Mouse (Mus musculus): ENCODE measurements around the gene Prdm10. TPM values are rescaled to one million over a fixed set of nuclear protein-coding genes. Genes with fewer than 3 reads are reported as not detected.

Gene Prdm10
- polyA plus RNA-seq, 1 experiment, result 9.6 TPM

DNA sequence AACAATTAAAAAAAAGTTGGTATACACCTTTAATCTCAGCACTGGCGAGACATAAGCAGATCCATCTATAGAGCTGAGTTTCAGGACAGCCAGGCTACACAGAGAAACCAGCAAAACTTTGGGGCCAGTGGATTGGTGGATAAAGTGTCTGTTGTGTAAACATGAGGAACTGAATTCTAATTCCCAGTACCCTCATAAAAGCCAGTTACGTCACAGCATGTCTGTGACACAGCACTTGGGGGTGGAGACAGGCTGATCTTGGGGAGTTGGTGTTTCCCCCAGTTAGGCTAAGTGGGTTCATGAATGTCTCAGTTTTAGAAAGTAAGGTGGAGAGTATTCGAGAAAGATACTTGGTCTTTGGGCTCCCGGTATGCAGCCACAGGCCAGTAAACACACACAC lies 2.7 kb downstream of the Prdm10 start:
- 77% methylated on average over 4 of the region's 4 CpGs for WGBS
- no peak for TF ChIP-seq POLR2A (IDR thresholded peaks at IDR 0.05; ENCODE audit: borderline replicate concordance, control insufficient read depth, low read depth, low read length)
- Histone ChIP-seq H3K4me3 (replicated peaks; ENCODE audit: control insufficient read depth, low read depth, low read length) (no peak overlapping the region), H3K4me1 (ENCODE audit: control insufficient read depth, insufficient read depth, low read length) (no peaks in the 10 kb centered on the region), H3K27ac (ENCODE audit: control insufficient read depth, insufficient read depth, low read depth, low read length, poor library complexity) (no peak overlapping the region; the same call in 1 of the 2 replicates)

DNA sequence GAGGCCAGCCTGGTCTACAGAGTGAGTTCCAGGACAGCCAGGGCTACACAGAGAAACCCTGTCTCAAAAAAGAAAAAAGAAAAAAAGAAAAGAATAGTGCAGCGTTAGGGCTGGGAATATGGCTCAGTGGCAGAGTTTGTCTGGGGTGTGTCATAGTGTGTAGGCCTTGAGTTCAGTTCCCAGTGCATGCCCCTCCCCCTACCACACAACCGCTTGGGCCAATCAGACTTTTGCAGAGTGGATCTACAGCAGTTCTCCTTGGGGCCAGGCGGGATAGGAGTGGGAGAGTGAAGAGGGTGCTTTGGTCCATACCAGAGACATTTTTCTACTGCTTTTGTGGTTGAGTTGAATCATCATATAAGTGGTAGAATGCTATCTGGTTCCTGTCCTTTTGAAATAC lies 3.6 kb downstream of the Prdm10 start:
- 74% methylated on average over 3 of the region's 3 CpGs for WGBS
- no peak overlapping the region for H3K27ac ChIP-seq (ENCODE audit: control insufficient read depth, insufficient read depth, low read depth, low read length, poor library complexity)
- no peaks in the 10 kb centered on the region for H3K4me1 ChIP-seq (ENCODE audit: control insufficient read depth, insufficient read depth, low read length)
- no peak for TF ChIP-seq CTCF (IDR thresholded peaks at IDR 0.05; ENCODE audit: control insufficient read depth, insufficient read depth, low read length)
- TF ChIP-seq POLR2A (IDR thresholded peaks at IDR 0.05; ENCODE audit: borderline replicate concordance, control insufficient read depth, low read depth, low read length), result no peak
- no peak overlapping the region for H3K4me3 ChIP-seq (replicated peaks; ENCODE audit: control insufficient read depth, low read depth, low read length)

DNA sequence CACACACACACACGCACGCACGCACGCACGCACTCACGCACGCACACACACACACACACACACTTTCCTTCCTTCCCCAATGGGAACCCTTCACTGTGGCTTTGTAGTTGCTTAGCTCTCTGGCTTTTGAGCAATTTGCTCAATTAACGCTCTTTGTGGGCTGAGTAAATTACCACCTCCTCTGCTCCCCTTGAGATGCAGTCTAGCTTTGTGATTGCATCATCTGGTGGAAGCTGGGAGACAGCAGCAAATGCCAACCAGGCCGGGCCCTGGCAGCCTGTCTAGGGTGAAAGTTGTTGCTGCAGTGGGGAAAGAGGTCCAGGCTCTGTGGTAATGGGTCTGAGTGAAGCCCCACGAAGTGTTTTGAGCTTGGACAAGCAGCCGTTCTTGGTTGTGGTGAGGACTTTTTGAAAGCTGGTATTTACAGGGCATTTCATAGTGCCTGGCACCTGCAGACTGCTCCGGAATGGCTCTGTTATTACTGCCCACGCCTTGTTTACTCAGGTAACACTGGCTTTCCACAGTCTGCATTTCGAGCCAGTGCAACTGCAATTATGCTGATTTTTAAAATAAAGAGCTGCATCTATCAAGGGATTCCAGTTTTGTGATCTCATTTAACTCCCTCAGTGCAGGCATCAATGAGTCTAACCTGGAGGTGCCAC lies 10.0 kb downstream of the Prdm10 start:
- peaks cover 4% of the 10 kb centered on the region for H3K4me1 ChIP-seq (ENCODE audit: control insufficient read depth, insufficient read depth, low read length)
- TF ChIP-seq CTCF (IDR thresholded peaks at IDR 0.05; ENCODE audit: control insufficient read depth, insufficient read depth, low read length) (no peak), POLR2A (IDR thresholded peaks at IDR 0.05; ENCODE audit: borderline replicate concordance, control insufficient read depth, low read depth, low read length) (no peak)
- 37% methylated on average over 14 of the region's 14 CpGs for WGBS
- peak overlapping the region; percentile 19; the same call in 1 of the 2 replicates for H3K27ac ChIP-seq (ENCODE audit: control insufficient read depth, insufficient read depth, low read depth, low read length, poor library complexity)
- H3K4me3 ChIP-seq (replicated peaks; ENCODE audit: control insufficient read depth, low read depth, low read length), result no peak overlapping the region

DNA sequence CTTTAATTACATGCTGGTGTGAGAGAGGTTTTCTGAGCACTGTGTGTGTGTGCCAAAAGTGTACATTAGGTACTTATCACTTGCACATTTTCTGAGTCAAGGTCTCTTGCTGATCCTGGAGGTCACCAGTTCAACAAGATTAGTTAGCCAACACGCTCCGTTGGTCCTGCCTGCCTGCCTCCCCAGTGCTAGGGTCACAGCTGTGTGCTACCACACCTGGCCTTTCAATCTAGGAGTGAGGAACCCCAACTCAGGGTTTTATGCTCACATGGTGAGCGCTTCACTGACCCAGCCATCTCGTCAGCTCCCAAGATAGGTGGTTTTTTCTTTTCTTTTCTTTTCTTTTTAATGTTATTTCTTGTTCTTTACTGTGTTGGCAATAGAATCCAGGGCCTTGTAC lies 11.6 kb downstream of the Prdm10 start:
- WGBS, result 85% methylated on average over 4 of the region's 4 CpGs
- no peak overlapping the region for H3K4me3 ChIP-seq (replicated peaks; ENCODE audit: control insufficient read depth, low read depth, low read length)
- TF ChIP-seq POLR2A (IDR thresholded peaks at IDR 0.05; ENCODE audit: borderline replicate concordance, control insufficient read depth, low read depth, low read length) (no peak), CTCF (IDR thresholded peaks at IDR 0.05; ENCODE audit: control insufficient read depth, insufficient read depth, low read length) (no peak)
- H3K27ac ChIP-seq (ENCODE audit: control insufficient read depth, insufficient read depth, low read depth, low read length, poor library complexity), result no peak overlapping the region
- H3K4me1 ChIP-seq (ENCODE audit: control insufficient read depth, insufficient read depth, low read length), result peaks cover 4% of the 10 kb centered on the region

DNA sequence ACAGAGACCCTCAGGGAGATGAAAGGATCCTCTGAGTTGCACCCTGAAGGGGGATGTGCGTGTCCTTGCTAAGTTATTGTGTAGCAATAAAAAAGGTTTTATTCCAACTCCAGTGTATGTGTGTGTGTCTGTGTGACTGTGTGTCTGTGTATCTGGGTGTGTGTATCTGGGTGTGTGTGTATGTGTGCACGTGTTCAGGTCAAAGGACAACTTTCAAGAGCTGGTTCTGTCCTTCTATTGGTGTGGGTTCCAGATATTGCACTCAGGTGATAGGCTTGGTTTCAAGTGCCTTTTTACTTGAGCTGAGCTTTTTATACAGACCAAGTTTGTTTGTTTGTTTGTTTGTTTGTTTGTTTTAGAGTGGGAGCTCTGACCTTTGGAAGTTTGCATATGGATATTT lies 12.9 kb downstream of the Prdm10 start:
- 82% methylated on average over 2 of the region's 2 CpGs for WGBS
- Histone ChIP-seq H3K27ac (ENCODE audit: control insufficient read depth, insufficient read depth, low read depth, low read length, poor library complexity) (no peak overlapping the region), H3K4me3 (replicated peaks; ENCODE audit: control insufficient read depth, low read depth, low read length) (no peak overlapping the region), H3K4me1 (ENCODE audit: control insufficient read depth, insufficient read depth, low read length) (peaks cover 4% of the 10 kb centered on the region)
- TF ChIP-seq POLR2A (IDR thresholded peaks at IDR 0.05; ENCODE audit: borderline replicate concordance, control insufficient read depth, low read depth, low read length), result no peak
- no peak for TF ChIP-seq CTCF (IDR thresholded peaks at IDR 0.05; ENCODE audit: control insufficient read depth, insufficient read depth, low read length)

DNA sequence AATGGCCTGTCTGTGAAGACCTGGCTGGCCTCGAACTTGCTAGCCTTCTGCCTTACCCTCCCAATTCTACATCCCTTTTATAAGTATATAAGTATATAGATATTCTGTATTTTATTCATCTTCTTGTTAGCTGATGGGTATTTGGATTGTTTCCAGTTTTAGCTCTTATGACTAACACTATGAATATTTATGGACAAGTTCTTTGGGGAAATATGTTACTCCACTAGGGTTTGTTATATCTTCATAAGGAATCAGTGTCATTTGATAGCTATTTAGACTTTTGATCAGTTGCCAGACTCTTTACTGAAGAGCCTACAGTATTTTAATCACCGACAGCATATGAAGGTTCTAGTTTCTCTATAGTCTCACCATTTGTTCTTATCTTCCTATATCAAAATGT lies 15.0 kb downstream of the Prdm10 start:
- Histone ChIP-seq H3K27ac (ENCODE audit: control insufficient read depth, insufficient read depth, low read depth, low read length, poor library complexity) (no peak overlapping the region), H3K4me3 (replicated peaks; ENCODE audit: control insufficient read depth, low read depth, low read length) (no peak overlapping the region), H3K4me1 (ENCODE audit: control insufficient read depth, insufficient read depth, low read length) (peaks cover 2% of the 10 kb centered on the region; the same call in 1 of the 2 replicates)
- TF ChIP-seq POLR2A (IDR thresholded peaks at IDR 0.05; ENCODE audit: borderline replicate concordance, control insufficient read depth, low read depth, low read length) (no peak), CTCF (IDR thresholded peaks at IDR 0.05; ENCODE audit: control insufficient read depth, insufficient read depth, low read length) (no peak)
- 76% methylated on average over 2 of the region's 2 CpGs for WGBS

DNA sequence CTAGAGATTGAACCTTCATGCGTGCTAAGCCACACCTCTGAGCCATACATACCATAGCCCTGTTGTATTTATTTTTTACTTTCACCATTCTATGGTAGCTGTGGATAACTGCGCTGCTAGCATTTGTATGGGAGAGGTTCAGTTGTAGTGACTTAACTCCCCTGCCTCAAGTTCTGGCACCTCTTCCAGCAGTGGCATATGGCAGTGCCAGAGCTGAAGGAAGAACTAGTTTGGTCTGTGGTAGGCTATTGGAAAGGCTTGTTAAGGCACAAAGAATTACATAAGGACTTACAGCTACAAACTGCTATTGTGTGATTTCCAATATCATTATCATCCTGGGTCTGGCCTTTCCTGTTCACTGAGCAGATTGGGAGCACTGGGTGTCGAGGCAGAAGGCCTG lies 16.0 kb downstream of the Prdm10 start:
- no peaks in the 10 kb centered on the region; the same call in 1 of the 2 replicates for H3K4me1 ChIP-seq (ENCODE audit: control insufficient read depth, insufficient read depth, low read length)
- no peak for TF ChIP-seq POLR2A (IDR thresholded peaks at IDR 0.05; ENCODE audit: borderline replicate concordance, control insufficient read depth, low read depth, low read length)
- TF ChIP-seq CTCF (IDR thresholded peaks at IDR 0.05; ENCODE audit: control insufficient read depth, insufficient read depth, low read length), result no peak

DNA sequence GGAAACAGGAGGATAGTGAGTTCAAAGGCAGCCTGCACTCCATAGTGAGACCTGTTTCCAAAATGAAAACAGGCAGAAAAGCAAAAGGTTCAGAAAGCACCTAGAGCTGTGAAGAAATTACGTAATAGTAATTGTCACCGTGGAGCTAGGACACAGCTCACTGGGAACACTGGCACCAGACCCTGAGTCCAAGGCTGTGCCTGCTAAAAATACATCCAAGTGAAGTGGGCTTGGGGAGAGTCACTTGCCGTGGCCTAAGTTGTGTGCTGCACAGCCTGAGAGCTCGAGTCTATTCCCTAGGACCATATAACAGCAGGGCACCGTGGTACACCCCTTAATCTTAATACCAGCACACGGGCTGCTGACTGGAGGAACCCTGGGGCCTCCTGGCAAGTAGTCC lies 18.4 kb downstream of the Prdm10 start:
- Histone ChIP-seq H3K4me1 (ENCODE audit: control insufficient read depth, insufficient read depth, low read length) (no peaks in the 10 kb centered on the region; the same call in 1 of the 2 replicates), H3K27ac (ENCODE audit: control insufficient read depth, insufficient read depth, low read depth, low read length, poor library complexity) (no peak overlapping the region), H3K4me3 (replicated peaks; ENCODE audit: control insufficient read depth, low read depth, low read length) (no peak overlapping the region)
- no peak for TF ChIP-seq POLR2A (IDR thresholded peaks at IDR 0.05; ENCODE audit: borderline replicate concordance, control insufficient read depth, low read depth, low read length)
- no peak for TF ChIP-seq CTCF (IDR thresholded peaks at IDR 0.05; ENCODE audit: control insufficient read depth, insufficient read depth, low read length)
- 78% methylated on average over 6 of the region's 6 CpGs for WGBS

More for the DNA sequence above, 16.0 kb downstream of the Prdm10 start:
- no peak overlapping the region for H3K27ac ChIP-seq (ENCODE audit: control insufficient read depth, insufficient read depth, low read depth, low read length, poor library complexity)
- WGBS, result 85% methylated on average over 3 of the region's 3 CpGs
- no peak overlapping the region for H3K4me3 ChIP-seq (replicated peaks; ENCODE audit: control insufficient read depth, low read depth, low read length)

DNA sequence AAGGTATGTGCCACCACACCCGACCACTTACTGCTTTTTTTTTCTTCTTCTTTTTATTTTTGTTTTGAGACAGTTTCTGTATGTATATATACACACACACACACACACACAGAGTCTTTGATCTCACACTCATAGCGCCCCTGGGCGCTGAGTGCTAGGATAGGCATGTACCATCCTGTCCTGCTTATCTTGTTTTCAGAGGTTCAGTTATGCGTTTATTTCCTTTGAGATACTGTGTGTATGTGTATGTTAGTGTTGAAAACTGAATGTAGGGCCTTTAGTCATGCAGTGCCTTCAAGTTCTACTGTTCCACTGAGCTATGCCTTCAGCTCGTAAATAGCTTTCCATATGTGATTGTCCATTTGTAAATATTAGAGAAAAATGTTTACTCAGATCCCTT lies 20.2 kb downstream of the Prdm10 start:
- H3K4me1 ChIP-seq (ENCODE audit: control insufficient read depth, insufficient read depth, low read length), result peaks cover 1% of the 10 kb centered on the region; the same call in 1 of the 2 replicates

More for the DNA sequence above, 20.2 kb downstream of the Prdm10 start:
- TF ChIP-seq CTCF (IDR thresholded peaks at IDR 0.05; ENCODE audit: control insufficient read depth, insufficient read depth, low read length) (no peak), POLR2A (IDR thresholded peaks at IDR 0.05; ENCODE audit: borderline replicate concordance, control insufficient read depth, low read depth, low read length) (no peak)
- 65% methylated on average over 5 of the region's 5 CpGs for WGBS
- H3K4me3 ChIP-seq (replicated peaks; ENCODE audit: control insufficient read depth, low read depth, low read length), result no peak overlapping the region
- H3K27ac ChIP-seq (ENCODE audit: control insufficient read depth, insufficient read depth, low read depth, low read length, poor library complexity), result no peak overlapping the region
